Mouse (Mus musculus) ES-Bruce4 (cell line): ENCODE data around the gene Rbak. TPM values are rescaled to one million over a fixed set of nuclear protein-coding genes. Genes with fewer than 3 reads are reported as not detected.
A peak's percentile ranks its signal among the peaks of the same experiment; 100 is the strongest.
"Not testable (repeated sequence)": the region's sequence is repeated elsewhere in the genome, so short reads cannot be mapped to it uniquely, and the experiment has no call there.

ENCODE experiments used
- H3K27ac ChIP-seq: 2 replicates; pipeline ENCODE4 v1.5.1; 2012; ENCODE audit warnings: low read length, inconsistent platforms; ENCODE audit not compliant: insufficient read depth
- H3K27me3 ChIP-seq: 2 replicates; pipeline ENCODE4 v1.6.1; 2012; ENCODE audit warnings: mild to moderate bottlenecking, low read length, inconsistent platforms; ENCODE audit not compliant: control insufficient read depth, poor library complexity, insufficient read depth, severe bottlenecking
- H3K36me3 ChIP-seq: 2 replicates; pipeline ENCODE4 v1.6.1; 2012; ENCODE audit warnings: inconsistent platforms, mild to moderate bottlenecking, low read length, moderate library complexity; ENCODE audit not compliant: control insufficient read depth, poor library complexity, insufficient read depth, severe bottlenecking
- H3K4me1 ChIP-seq: one replicate; pipeline ENCODE4 v1.8.1; 2011; ENCODE audit warnings: low read length; ENCODE audit not compliant: control insufficient read depth, insufficient read depth
- H3K4me3 ChIP-seq: 2 replicates; pipeline ENCODE4 v1.5.1; 2011; ENCODE audit warnings: low read depth, mild to moderate bottlenecking, low read length
- H3K9ac ChIP-seq: 2 replicates; pipeline ENCODE4 v1.6.1; 2012; ENCODE audit warnings: low read depth, mild to moderate bottlenecking, inconsistent platforms; ENCODE audit not compliant: poor library complexity, severe bottlenecking
- H3K9me3 ChIP-seq: replicated peaks from 2 replicates; pipeline ENCODE4 v1.6.1; 2012; ENCODE audit warnings: mild to moderate bottlenecking, low read length, inconsistent platforms; ENCODE audit not compliant: control insufficient read depth, poor library complexity, insufficient read depth, severe bottlenecking
- CTCF ChIP-seq: IDR thresholded peaks from one replicate; pipeline ENCODE4 v1.8.1; 2011; ENCODE audit warnings: low read depth, low read length
- EP300 ChIP-seq: IDR thresholded peaks from 2 replicates; pipeline ENCODE4 v1.6.1; 2011; ENCODE audit warnings: low read depth, low read length; ENCODE audit not compliant: insufficient read depth
- POLR2A ChIP-seq: IDR thresholded peaks from one replicate; pipeline ENCODE4 v1.8.1; 2011; ENCODE audit warnings: low read length; ENCODE audit not compliant: insufficient read depth
- polyA plus RNA-seq: library from polyadenylated mRNA; stranded (reverse); fragments of >200 nt; gene quantifications from 2 replicates; pipeline ENCODE4 v1.2.4, GENCODE M21; 2011; ENCODE audit warnings: low read depth; ENCODE audit not compliant: missing spikeins, insufficient read depth, insufficient read length

Rbak gene
- polyA plus RNA-seq, 1 experiment: 7.9 TPM

GRCm38 (mm10) chr5:143149536-143149935, 31.0 kb downstream of the Rbak start:
- TF ChIP-seq POLR2A: no peak
- peak; percentile 3 for TF ChIP-seq CTCF
- no peak for TF ChIP-seq EP300
- H3K27ac ChIP-seq: no peak overlapping the region
- H3K4me3 ChIP-seq: no peak overlapping the region
- H3K9ac ChIP-seq: no peak overlapping the region
- H3K9me3 ChIP-seq: 0 out of 2 replicates have a peak, but pooled peaks cover 5% of the 10 kb centered on the region
- H3K36me3 ChIP-seq: no peaks in the 10 kb centered on the region
- H3K27me3 ChIP-seq: no peaks in the 10 kb centered on the region
- no peaks in the 10 kb centered on the region for H3K4me1 ChIP-seq

GRCm38 (mm10) chr5:143148661-143149060, 31.9 kb downstream of the Rbak start:
- H3K9ac ChIP-seq: no peak overlapping the region
- no peak for TF ChIP-seq EP300
- TF ChIP-seq CTCF: no peak
- no peak for TF ChIP-seq POLR2A
- no peaks in the 10 kb centered on the region for H3K27me3 ChIP-seq
- no peaks in the 10 kb centered on the region for H3K36me3 ChIP-seq
- no peak overlapping the region for H3K27ac ChIP-seq
- no peak overlapping the region for H3K4me3 ChIP-seq
- H3K9me3 ChIP-seq: 0 out of 2 replicates have a peak, but pooled peaks cover 5% of the 10 kb centered on the region
- H3K4me1 ChIP-seq: no peaks in the 10 kb centered on the region

- Histone ChIP-seq H3K9me3 (0 out of 2 replicates have a peak, but pooled peaks cover 5% of the 10 kb centered on the region), H3K36me3 (no peaks in the 10 kb centered on the region), H3K9ac (no peak within 1 kb of the TSS), H3K4me3 (no peak within 1 kb of the TSS), H3K27me3 (no peaks in the 10 kb centered on the region), H3K27ac (no peak within 1 kb of the TSS), H3K4me1 (no peaks in the 10 kb centered on the region)
- TF ChIP-seq EP300 (no peak), CTCF (no peak), POLR2A (no peak)
Observed at GRCm38 (mm10) chr5:143147481-143147880, 33.1 kb downstream of the Rbak start, which contains the start of gene Olfr718-ps1. Olfr718-ps1 (minus strand) TSS chr5:143147581.

- Histone ChIP-seq H3K4me1 (no peaks in the 10 kb centered on the region), H3K27me3 (no peaks in the 10 kb centered on the region), H3K27ac (no peak overlapping the region), H3K9me3 (peaks cover 18% of the 10 kb centered on the region), H3K9ac (0 out of 2 replicates have a peak overlapping the region, but pooled peaks have one; percentile 3), H3K36me3 (no peaks in the 10 kb centered on the region), H3K4me3 (peak overlapping the region; percentile 30)
- TF ChIP-seq CTCF: peak; percentile 26
- TF ChIP-seq POLR2A: no peak
Observed at GRCm38 (mm10) chr5:143137580-143137979, 43.0 kb downstream of the Rbak start.

- no peak overlapping the region for H3K9ac ChIP-seq
- no peaks in the 10 kb centered on the region for H3K27me3 ChIP-seq
Observed at GRCm38 (mm10) chr5:143135042-143135441, 45.5 kb downstream of the Rbak start.

GRCm38 (mm10) chr5:143134216-143135010, 46.2 kb downstream of the Rbak start:
- H3K9ac ChIP-seq, H3K36me3 ChIP-seq, H3K4me3 ChIP-seq, H3K4me1 ChIP-seq, H3K27me3 ChIP-seq: not testable (repeated sequence)
- Histone ChIP-seq H3K27ac (0 out of 2 replicates have a peak overlapping the region, but pooled peaks have one; percentile 37), H3K9me3 (peaks cover 25% of the 10 kb centered on the region)

More at GRCm38 (mm10) chr5:143135042-143135441, 45.5 kb downstream of the Rbak start:
- no peaks in the 10 kb centered on the region for H3K36me3 ChIP-seq
- H3K4me1 ChIP-seq: no peaks in the 10 kb centered on the region
- H3K9me3 ChIP-seq: peaks cover 21% of the 10 kb centered on the region
- H3K4me3 ChIP-seq: no peak overlapping the region
- H3K27ac ChIP-seq: no peak overlapping the region
- TF ChIP-seq EP300 (no peak), CTCF (no peak), POLR2A (no peak)
